Mouse (Mus musculus): ENCODE results near the gene Ddx11. TPM values are rescaled to one million over a fixed set of nuclear protein-coding genes. Genes with fewer than 3 reads are reported as not detected.
"Not testable (repeated sequence)": the region's sequence is repeated elsewhere in the genome, so short reads cannot be mapped to it uniquely, and the experiment has no call there.

Gene Ddx11
- total and polyA plus RNA-seq, 3 experiments: 8.9 to 28.1 (median 22.9) TPM

DNA sequence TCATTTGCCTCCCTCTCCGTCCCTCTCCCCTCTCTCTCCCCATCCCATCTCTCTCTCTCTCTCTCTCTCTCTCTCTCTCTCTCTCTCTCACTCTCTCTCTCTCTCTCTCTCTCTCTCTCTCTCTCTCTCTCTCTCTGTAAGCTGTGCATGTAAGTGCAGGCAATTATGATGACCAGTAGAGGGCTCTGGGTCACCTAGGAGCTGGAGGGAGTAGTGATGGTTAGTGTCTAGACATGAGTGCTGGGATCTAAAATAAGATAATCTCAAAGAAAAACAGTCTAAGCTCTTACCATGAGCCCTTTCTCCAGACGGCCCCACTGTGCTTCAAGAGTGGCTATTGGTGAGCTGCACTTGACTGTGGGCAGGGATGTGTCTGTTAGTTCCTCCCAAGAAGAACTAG is 31.6 kb downstream of the Ddx11 start:
- TF ChIP-seq POLR2AphosphoS5 (IDR thresholded peaks at IDR 0.05; ENCODE audit: insufficient replicate concordance, low read depth, low read length): no peak
- no peak for TF ChIP-seq TAL1 (conservative IDR thresholded peaks at IDR 0.05; ENCODE audit: low read depth, low read length)
- no peak for TF ChIP-seq GATA1 (IDR thresholded peaks at IDR 0.05; ENCODE audit: borderline replicate concordance, low read length)
- TF ChIP-seq GATA2 (IDR thresholded peaks at IDR 0.05; ENCODE audit: borderline replicate concordance, low read depth, low read length): no peak
- TF ChIP-seq CTCF (IDR thresholded peaks at IDR 0.05; ENCODE audit: low read depth, low read length): no peak
- Histone ChIP-seq H3K4me1 (ENCODE audit: insufficient read depth, low read depth, low read length) (no peaks in the 10 kb centered on the region), H3K9me3 (replicated peaks) (no peaks in the 10 kb centered on the region), H3K4me3 (ENCODE audit: low read depth, low read length) (no peak overlapping the region), H3K36me3 (replicated peaks) (peaks cover 26% of the 10 kb centered on the region), H3K27me3 (ENCODE audit: insufficient read depth, low read length) (no peaks in the 10 kb centered on the region)
- ATAC-seq (ENCODE audit: extremely low read depth, insufficient number of reproducible peaks, low FRiP score, poor library complexity, severe bottlenecking) (no peak), DNase-seq (ENCODE audit: low spot score) (no peak)

DNA sequence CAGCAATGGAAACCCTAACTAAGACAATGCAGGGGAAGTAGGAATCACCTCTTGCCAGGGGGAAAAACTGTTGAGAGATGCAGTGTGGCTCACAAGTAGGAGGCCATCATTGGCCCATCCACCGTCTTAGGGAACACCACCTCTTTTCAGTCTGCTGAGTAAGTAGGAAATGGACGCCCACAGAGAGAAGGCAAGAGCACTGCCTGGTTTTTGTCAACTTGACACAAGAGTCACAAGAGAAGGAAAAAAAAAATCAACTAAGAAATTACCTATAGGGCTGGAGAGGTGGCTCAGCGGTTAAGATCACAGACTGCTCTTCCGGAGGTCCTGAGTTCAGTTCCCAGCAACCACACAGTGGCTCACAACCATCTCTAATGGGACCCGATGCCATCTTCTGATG is 35.0 kb downstream of the Ddx11 start:
- H3K4me3 ChIP-seq (ENCODE audit: low read depth, low read length): no peak overlapping the region
- H3K27me3 ChIP-seq (ENCODE audit: insufficient read depth, low read length): no peaks in the 10 kb centered on the region
- TF ChIP-seq GATA2 (IDR thresholded peaks at IDR 0.05; ENCODE audit: borderline replicate concordance, low read depth, low read length) (no peak), GATA1 (IDR thresholded peaks at IDR 0.05; ENCODE audit: borderline replicate concordance, low read length) (no peak), CTCF (IDR thresholded peaks at IDR 0.05; ENCODE audit: low read depth, low read length) (no peak), POLR2AphosphoS5 (IDR thresholded peaks at IDR 0.05; ENCODE audit: insufficient replicate concordance, low read depth, low read length) (no peak), TAL1 (conservative IDR thresholded peaks at IDR 0.05; ENCODE audit: low read depth, low read length) (no peak)
- H3K9me3 ChIP-seq (replicated peaks): 0 out of 2 replicates have a peak, but pooled peaks cover 6% of the 10 kb centered on the region
- H3K4me1 ChIP-seq (ENCODE audit: insufficient read depth, low read depth, low read length): no peaks in the 10 kb centered on the region
- no peak for ATAC-seq (ENCODE audit: extremely low read depth, insufficient number of reproducible peaks, low FRiP score, poor library complexity, severe bottlenecking)
- DNase-seq (ENCODE audit: low spot score): no peak
- H3K36me3 ChIP-seq (replicated peaks): no peaks in the 10 kb centered on the region

DNA sequence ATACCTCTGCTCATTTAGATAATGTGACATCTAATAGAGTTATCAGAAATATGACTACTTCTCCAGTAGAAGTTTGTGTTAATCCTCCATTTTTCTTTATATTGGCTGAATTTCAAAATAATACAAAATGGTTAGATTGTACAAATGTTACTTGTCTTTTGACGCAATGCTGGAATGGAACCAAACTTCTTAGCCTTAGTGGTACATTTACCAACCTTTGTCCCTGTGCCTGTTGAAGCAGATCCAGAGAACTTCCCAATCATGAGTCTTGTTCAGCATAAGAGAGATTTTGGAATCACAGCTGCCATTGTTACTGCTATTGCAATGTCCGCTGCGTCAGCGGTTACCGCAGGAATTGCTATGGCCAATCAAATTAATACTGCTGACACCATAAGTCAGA is 43.8 kb downstream of the Ddx11 start:
- DNase-seq (ENCODE audit: low spot score); H3K4me1 ChIP-seq (ENCODE audit: insufficient read depth, low read depth, low read length); H3K4me3 ChIP-seq (ENCODE audit: low read depth, low read length); H3K27me3 ChIP-seq (ENCODE audit: insufficient read depth, low read length); ATAC-seq (ENCODE audit: extremely low read depth, insufficient number of reproducible peaks, low FRiP score, poor library complexity, severe bottlenecking); H3K36me3 ChIP-seq (replicated peaks); H3K9me3 ChIP-seq (replicated peaks): not testable (repeated sequence)

DNA sequence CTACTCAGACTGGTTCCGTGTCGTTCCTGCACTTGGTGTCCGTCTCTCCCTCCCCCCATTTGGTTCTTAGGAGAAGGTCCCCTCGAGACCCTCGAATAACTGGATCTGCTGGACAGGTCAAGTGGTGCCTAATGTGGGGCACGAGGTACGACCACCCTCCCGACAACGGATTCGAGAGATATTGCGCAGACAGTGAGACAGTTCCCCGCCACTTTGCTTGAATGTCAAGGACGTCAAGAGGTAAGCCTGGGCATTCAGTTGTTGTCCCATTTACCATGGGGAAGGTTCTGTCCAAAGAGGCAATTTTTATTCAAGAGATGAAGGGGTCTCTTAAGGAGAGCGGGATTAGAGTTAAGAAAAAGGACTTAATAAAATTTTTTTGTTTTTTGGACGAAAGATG is 47.7 kb downstream of the Ddx11 start:
- not testable (repeated sequence) for ATAC-seq (ENCODE audit: extremely low read depth, insufficient number of reproducible peaks, low FRiP score, poor library complexity, severe bottlenecking)

DNA sequence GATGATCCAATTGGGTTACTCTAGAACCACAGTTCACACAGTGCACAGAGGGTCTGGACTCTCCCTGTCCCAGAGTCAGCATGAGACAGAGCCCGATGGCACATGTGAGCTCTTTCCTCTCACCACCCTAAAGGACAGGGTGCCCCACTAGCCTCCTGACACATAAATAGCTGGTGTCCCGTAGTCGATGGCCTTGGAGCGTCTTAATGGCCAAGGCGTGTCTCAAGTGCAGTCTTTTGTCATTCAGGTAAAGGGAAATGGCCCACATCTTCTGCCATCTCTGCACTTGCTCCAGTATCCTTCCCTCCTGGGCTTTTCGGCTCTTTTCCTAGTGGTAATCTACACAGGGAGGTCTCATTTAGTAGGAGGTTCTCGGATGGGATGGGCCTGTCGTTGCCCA is 67.3 kb downstream of the Ddx11 start:
- ATAC-seq (ENCODE audit: extremely low read depth, insufficient number of reproducible peaks, low FRiP score, poor library complexity, severe bottlenecking) (no peak), DNase-seq (ENCODE audit: low spot score) (no peak)
- Histone ChIP-seq H3K4me1 (ENCODE audit: insufficient read depth, low read depth, low read length) (no peaks in the 10 kb centered on the region), H3K9me3 (replicated peaks) (peaks cover 28% of the 10 kb centered on the region), H3K36me3 (replicated peaks) (no peaks in the 10 kb centered on the region), H3K27me3 (ENCODE audit: insufficient read depth, low read length) (no peaks in the 10 kb centered on the region), H3K4me3 (ENCODE audit: low read depth, low read length) (no peak overlapping the region)
- no peak for TF ChIP-seq POLR2AphosphoS5 (IDR thresholded peaks at IDR 0.05; ENCODE audit: insufficient replicate concordance, low read depth, low read length)
- no peak for TF ChIP-seq GATA2 (IDR thresholded peaks at IDR 0.05; ENCODE audit: borderline replicate concordance, low read depth, low read length)
- no peak for TF ChIP-seq CTCF (IDR thresholded peaks at IDR 0.05; ENCODE audit: low read depth, low read length)
- TF ChIP-seq GATA1 (IDR thresholded peaks at IDR 0.05; ENCODE audit: borderline replicate concordance, low read length): no peak
- no peak for TF ChIP-seq TAL1 (conservative IDR thresholded peaks at IDR 0.05; ENCODE audit: low read depth, low read length)

More for the DNA sequence above, 47.7 kb downstream of the Ddx11 start:
- not testable (repeated sequence) for H3K9me3 ChIP-seq (replicated peaks); DNase-seq (ENCODE audit: low spot score); H3K4me3 ChIP-seq (ENCODE audit: low read depth, low read length); H3K4me1 ChIP-seq (ENCODE audit: insufficient read depth, low read depth, low read length); H3K36me3 ChIP-seq (replicated peaks); H3K27me3 ChIP-seq (ENCODE audit: insufficient read depth, low read length)

DNA sequence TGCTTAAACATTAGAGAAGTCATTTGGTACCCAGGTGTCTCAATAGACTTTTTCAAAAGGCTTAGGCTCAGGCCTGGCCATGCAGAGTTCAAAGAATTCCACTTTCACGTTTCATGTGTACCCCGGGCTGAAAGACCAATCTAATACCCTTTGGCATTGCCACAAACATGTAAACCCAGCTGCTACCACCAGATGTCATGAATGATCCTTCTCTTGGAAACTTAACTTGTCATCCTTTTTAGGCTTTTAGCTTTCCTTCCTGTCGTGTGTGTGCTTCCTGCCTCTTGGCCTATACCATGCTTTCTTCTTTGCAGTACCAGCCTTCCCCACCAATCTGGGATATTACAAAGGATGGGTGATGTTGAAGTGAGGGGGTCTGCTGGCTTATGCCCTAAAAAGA is 73.7 kb downstream of the Ddx11 start:
- ATAC-seq (ENCODE audit: extremely low read depth, insufficient number of reproducible peaks, low FRiP score, poor library complexity, severe bottlenecking): no peak

More for the DNA sequence above, 73.7 kb downstream of the Ddx11 start:
- H3K4me3 ChIP-seq (ENCODE audit: low read depth, low read length): no peak overlapping the region
- TF ChIP-seq GATA1 (IDR thresholded peaks at IDR 0.05; ENCODE audit: borderline replicate concordance, low read length) (no peak), TAL1 (conservative IDR thresholded peaks at IDR 0.05; ENCODE audit: low read depth, low read length) (no peak), POLR2AphosphoS5 (IDR thresholded peaks at IDR 0.05; ENCODE audit: insufficient replicate concordance, low read depth, low read length) (no peak), GATA2 (IDR thresholded peaks at IDR 0.05; ENCODE audit: borderline replicate concordance, low read depth, low read length) (no peak), CTCF (IDR thresholded peaks at IDR 0.05; ENCODE audit: low read depth, low read length) (no peak)
- H3K36me3 ChIP-seq (replicated peaks): no peaks in the 10 kb centered on the region
- no peak for DNase-seq (ENCODE audit: low spot score)
- no peaks in the 10 kb centered on the region for H3K27me3 ChIP-seq (ENCODE audit: insufficient read depth, low read length)
- H3K4me1 ChIP-seq (ENCODE audit: insufficient read depth, low read depth, low read length): no peaks in the 10 kb centered on the region
- no peaks in the 10 kb centered on the region for H3K9me3 ChIP-seq (replicated peaks)

Other genes starting within 250 kb of the Ddx11 start
- 29.6 and 32.5 TPM in 2 replicates for gene Ralbp1, start 237.7 kb upstream of the Ddx11 start, total RNA-seq (2014; fragmentation: Nextera tagmentation)
- gene Ralbp1, start 237.7 kb upstream of the Ddx11 start, total RNA-seq (2017): 63.1 and 69.1 TPM in 2 replicates
- gene Ralbp1, start 237.7 kb upstream of the Ddx11 start, polyA plus RNA-seq (2012): 54.8 and 58.4 TPM in 2 replicates
- gene Twsg1, start 172.3 kb upstream of the Ddx11 start, total RNA-seq (2014; fragmentation: Nextera tagmentation): 45.0 and 46.0 TPM in 2 replicates
- gene Twsg1, start 172.3 kb upstream of the Ddx11 start, total RNA-seq (2017): 27.5 and 28.8 TPM in 2 replicates
- 24.2 and 31.6 TPM in 2 replicates for gene Twsg1, start 172.3 kb upstream of the Ddx11 start, polyA plus RNA-seq (2012)
- 59.2 and 67.7 TPM in 2 replicates for gene Ankrd12, start 46.4 kb upstream of the Ddx11 start, total RNA-seq (2014; fragmentation: Nextera tagmentation)
- 61.0 and 74.8 TPM in 2 replicates for gene Ankrd12, start 46.4 kb upstream of the Ddx11 start, total RNA-seq (2017)
- gene Ankrd12, start 46.4 kb upstream of the Ddx11 start, polyA plus RNA-seq (2012): 5.5 and 5.9 TPM in 2 replicates
- 133 TPM in 2 replicates for gene Ndufv2, start 22.0 kb upstream of the Ddx11 start, total RNA-seq (2014; fragmentation: Nextera tagmentation)
- gene Ndufv2, start 22.0 kb upstream of the Ddx11 start, total RNA-seq (2017): 193 and 216 TPM in 2 replicates
- 77.7 and 115 TPM in 2 replicates for gene Ndufv2, start 22.0 kb upstream of the Ddx11 start, polyA plus RNA-seq (2012)
- gene Washc1, start 12.0 kb upstream of the Ddx11 start, total RNA-seq (2014; fragmentation: Nextera tagmentation): 20.2 and 24.1 TPM in 2 replicates
- 37.0 and 39.7 TPM in 2 replicates for gene Washc1, start 12.0 kb upstream of the Ddx11 start, total RNA-seq (2017)
- gene Washc1, start 12.0 kb upstream of the Ddx11 start, polyA plus RNA-seq (2012): 41.1 and 44.5 TPM in 2 replicates